Mouse (Mus musculus) limb, embryonic 14.5 days (tissue): ENCODE measurements around the gene Grtp1. TPM values are rescaled to one million over a fixed set of nuclear protein-coding genes. Genes with fewer than 3 reads are reported as not detected.
A peak's percentile ranks its signal among the peaks of the same experiment; 100 is the strongest.

ENCODE experiments used
- ATAC-seq: fragments of 200-750 bp; cut with Nextera tagmentation; 2 replicates; pipeline ENCODE4 v1.8.0; 2017; ENCODE audit warnings: low read depth, moderate number of reproducible peaks, moderate TSS enrichment; ENCODE audit not compliant: low FRiP score
- DNase-seq: peaks from one replicate; pipeline ENCODE4 v3.0.0-alpha.2; 2015; ENCODE audit warnings: low spot score
- H3K27ac ChIP-seq: fragments of 300-500 bp; sonication (generic); replicated peaks from 2 replicates; pipeline ENCODE4 v1.5.1; 2014; ENCODE audit warnings: low read depth, mild to moderate bottlenecking, low read length, moderate library complexity, mixed read lengths
- H3K27me3 ChIP-seq: fragments of 300-500 bp; sonication (generic); 2 replicates; pipeline ENCODE4 v1.6.1; 2014; ENCODE audit warnings: low read length, mixed read lengths; ENCODE audit not compliant: control insufficient read depth, insufficient read depth
- H3K36me3 ChIP-seq: fragments of 300-500 bp; sonication (generic); 2 replicates; pipeline ENCODE4 v1.6.1; 2014; ENCODE audit warnings: mild to moderate bottlenecking, low read length, moderate library complexity, mixed read lengths; ENCODE audit not compliant: control insufficient read depth, insufficient read depth
- H3K4me1 ChIP-seq: fragments of 300-500 bp; sonication (generic); 2 replicates; pipeline ENCODE4 v1.6.1; 2014; ENCODE audit warnings: antibody characterized with exemption, low read length, mixed read lengths; ENCODE audit not compliant: control insufficient read depth, insufficient read depth
- H3K4me2 ChIP-seq: fragments of 300-500 bp; sonication (generic); replicated peaks from 2 replicates; pipeline ENCODE4 v1.6.1; 2014; ENCODE audit warnings: low read depth, mild to moderate bottlenecking, low read length, moderate library complexity; ENCODE audit not compliant: severe bottlenecking
- H3K4me3 ChIP-seq: fragments of 300-500 bp; sonication (generic); replicated peaks from 2 replicates; pipeline ENCODE4 v1.5.1; 2014; ENCODE audit warnings: low read length
- H3K9ac ChIP-seq: fragments of 300-500 bp; sonication (generic); 2 replicates; pipeline ENCODE4 v1.6.1; 2014; ENCODE audit warnings: mild to moderate bottlenecking, low read depth, low read length, moderate library complexity; ENCODE audit not compliant: severe bottlenecking
- H3K9me3 ChIP-seq: fragments of 300-500 bp; sonication (generic); 2 replicates; pipeline ENCODE4 v1.6.1; 2016; ENCODE audit warnings: low read length; ENCODE audit not compliant: control insufficient read depth
- POLR2A ChIP-seq: fragments of 200-500 bp; IDR thresholded peaks from 2 replicates; pipeline ENCODE4 v1.8.0; 2012; ENCODE audit warnings: inconsistent platforms, mild to moderate bottlenecking, moderate library complexity, borderline replicate concordance; ENCODE audit not compliant: insufficient read depth, insufficient read length; ENCODE audit errors: extremely low read depth
- WGBS: fragments of 180-500 bp; shearing (Covaris S2); extraction: QIAGEN DNeasy Blood & Tissue Kit; methylation state at CpG from one replicate; pipeline ENCODE4 v1.1.7; 2014; 5-methylcytosine and 5-hydroxymethylcytosine counted together
- polyA plus RNA-seq, 2 experiments: library from polyadenylated mRNA; depleted of rRNA in 1 of 2; stranded (reverse) in 1 of 2; unstranded in 1 of 2; fragments of >200 nt; fragmentation: Nextera tagmentation in 1 of 2; extraction: Ambion mirVana in 1 of 2; gene quantifications; 2 replicates each; pipeline versions ENCODE4 v1.2.1 to v1.2.3; 2012 to 2014

Grtp1 gene
- polyA plus RNA-seq, 2 experiments: 9.5 to 15.7 TPM

DNA sequence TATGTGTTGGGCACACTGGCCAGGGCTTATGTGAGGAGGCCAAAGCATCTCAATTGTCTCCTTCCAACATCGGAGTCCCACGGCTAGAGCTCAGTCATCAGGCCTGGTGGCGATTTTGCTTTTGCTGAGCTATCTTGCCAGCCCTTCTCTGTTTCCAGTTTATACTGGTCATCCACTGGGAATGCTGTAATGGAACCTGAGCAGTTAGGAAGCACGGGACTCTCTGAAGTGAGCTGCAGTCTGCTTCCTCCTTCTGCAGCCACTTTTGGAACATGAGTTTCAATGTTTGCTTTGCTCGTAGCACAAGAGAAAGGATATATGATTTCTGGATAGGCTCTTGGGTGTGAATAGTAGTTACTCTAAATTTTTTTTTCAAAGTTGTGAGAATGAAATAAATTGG is 36.1 kb downstream of the Grtp1 start:
- Histone ChIP-seq H3K36me3 (peaks cover 31% of the 10 kb centered on the region), H3K27ac (no peak overlapping the region), H3K4me1 (peaks cover 7% of the 10 kb centered on the region; the same call in 1 of the 2 replicates), H3K4me3 (no peak overlapping the region), H3K27me3 (no peaks in the 10 kb centered on the region), H3K9me3 (no peaks in the 10 kb centered on the region), H3K9ac (no peak overlapping the region), H3K4me2 (no peak overlapping the region)
- ATAC-seq (no peak), DNase-seq (no peak)
- TF ChIP-seq POLR2A: no peak
- 86% methylated on average over 5 of the region's 5 CpGs for WGBS

DNA sequence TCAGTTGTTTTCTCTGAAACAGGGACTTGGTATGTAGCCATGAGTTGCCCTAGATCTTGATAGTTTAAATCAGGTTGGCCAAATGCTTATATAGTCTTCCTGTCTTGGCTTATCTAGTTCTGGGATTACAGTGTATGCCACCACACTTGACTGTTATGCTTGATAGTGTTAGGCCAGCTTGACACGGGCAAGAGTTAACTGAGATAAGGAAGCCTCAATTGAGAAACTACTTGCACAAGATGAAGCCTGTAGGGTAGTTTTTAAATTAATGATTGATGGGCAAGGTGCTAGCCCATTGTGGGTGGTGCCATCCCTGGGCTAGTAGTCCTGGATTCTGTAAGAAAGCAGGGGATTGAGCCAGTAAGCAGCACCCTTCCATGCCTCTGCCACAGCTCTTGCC is 36.9 kb downstream of the Grtp1 start:
- no peak for DNase-seq
- Histone ChIP-seq H3K36me3 (peaks cover 23% of the 10 kb centered on the region), H3K4me3 (no peak overlapping the region), H3K9me3 (no peaks in the 10 kb centered on the region), H3K4me1 (peaks cover 9% of the 10 kb centered on the region; the same call in 1 of the 2 replicates), H3K27ac (no peak overlapping the region), H3K27me3 (no peaks in the 10 kb centered on the region), H3K9ac (no peak overlapping the region), H3K4me2 (no peak overlapping the region)
- no peak for ATAC-seq
- no peak for TF ChIP-seq POLR2A
- 85% methylated on average over 1 of the region's 1 CpGs for WGBS

GRCm38 (mm10) chr8:13162098-13162497 is 38.3 kb downstream of the Grtp1 start:
- no peak for DNase-seq
- no peaks in the 10 kb centered on the region for H3K9me3 ChIP-seq
- H3K9ac ChIP-seq: peak overlapping the region; percentile 12; the same call in 1 of the 2 replicates
- no peak overlapping the region for H3K4me2 ChIP-seq
- 90% methylated on average over 6 of the region's 6 CpGs for WGBS
- TF ChIP-seq POLR2A: no peak
- ATAC-seq: no peak
- H3K27me3 ChIP-seq: no peaks in the 10 kb centered on the region
- no peak overlapping the region for H3K4me3 ChIP-seq
- H3K4me1 ChIP-seq: peaks cover 11% of the 10 kb centered on the region; the same call in 1 of the 2 replicates
- H3K36me3 ChIP-seq: peaks cover 9% of the 10 kb centered on the region; the same call in 1 of the 2 replicates
- no peak overlapping the region for H3K27ac ChIP-seq

GRCm38 (mm10) chr8:13160691-13161090 is 39.7 kb downstream of the Grtp1 start:
- 77% methylated on average over 3 of the region's 3 CpGs for WGBS
- H3K36me3 ChIP-seq: 0 out of 2 replicates have a peak, but pooled peaks cover 2% of the 10 kb centered on the region
- no peak for ATAC-seq
- H3K27ac ChIP-seq: no peak overlapping the region
- H3K4me1 ChIP-seq: peaks cover 11% of the 10 kb centered on the region; the same call in 1 of the 2 replicates
- H3K9ac ChIP-seq: 0 out of 2 replicates have a peak overlapping the region, but pooled peaks have one; percentile 96
- TF ChIP-seq POLR2A: no peak
- H3K27me3 ChIP-seq: no peaks in the 10 kb centered on the region
- no peaks in the 10 kb centered on the region for H3K9me3 ChIP-seq
- DNase-seq: no peak
- H3K4me2 ChIP-seq: no peak overlapping the region
- H3K4me3 ChIP-seq: no peak overlapping the region

DNA sequence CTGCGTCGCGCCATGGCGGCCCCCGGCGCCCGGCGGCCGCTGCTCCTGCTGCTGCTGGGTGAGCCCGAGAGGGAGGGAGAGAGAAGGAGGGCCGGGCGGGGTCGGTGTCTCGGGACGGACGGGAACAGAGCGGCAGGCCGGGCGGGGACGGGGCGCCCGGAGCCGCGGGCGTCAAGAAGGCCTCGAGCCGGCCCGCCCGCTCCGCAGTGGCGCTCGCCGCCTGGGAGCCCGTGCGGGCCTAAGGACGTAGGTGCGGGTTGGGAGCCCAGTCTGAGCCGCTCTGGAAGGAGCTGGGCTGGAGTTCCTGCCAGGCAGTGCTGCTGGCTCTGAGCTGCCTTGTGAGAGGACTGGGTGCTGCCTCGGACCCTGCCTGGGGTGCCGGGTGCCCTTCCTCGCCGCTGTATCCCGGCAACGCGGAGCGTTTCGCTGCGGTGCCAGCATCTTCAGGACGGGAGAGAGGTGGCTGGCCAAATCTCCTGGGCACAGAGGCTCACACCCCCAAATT is 41.0 kb downstream of the Grtp1 start:
- Histone ChIP-seq H3K9ac (peak overlapping the region; percentile 96), H3K27me3 (no peaks in the 10 kb centered on the region), H3K9me3 (no peaks in the 10 kb centered on the region), H3K4me1 (peaks cover 11% of the 10 kb centered on the region; the same call in 1 of the 2 replicates), H3K4me2 (peak overlapping the region; percentile 79), H3K4me3 (peak overlapping the region; percentile 99), H3K27ac (no peak overlapping the region; the same call in 1 of the 2 replicates), H3K36me3 (no peaks in the 10 kb centered on the region)
- peak; percentile 41 for ATAC-seq
- no peak for DNase-seq
- TF ChIP-seq POLR2A: no peak
- WGBS: under 1% methylated on average over 33 of the region's 49 CpGs
